Mouse (Mus musculus): ENCODE data around the gene Bco1.

GRCm38 (mm10) chr8:117097564-117098191, 2.0 kb downstream of the Bco1 start:
- no peak for TF ChIP-seq POLR2A (IDR thresholded peaks at IDR 0.05; ENCODE audit: low read depth, low read length)
- TF ChIP-seq CTCF (IDR thresholded peaks at IDR 0.05; ENCODE audit: extremely low read depth, insufficient read length, insufficient replicate concordance, low read depth, low read length) = no peak

Measured in small intestine, adult 2 months (tissue).